Mouse (Mus musculus): ENCODE measurements at regions not wholly inside any gene's neighbourhood (a gene's known extent, or its start where the extent isn't known, plus 50 kb on each side); places are given as distances from the start of the nearest gene placed in this dataset.

DNA sequence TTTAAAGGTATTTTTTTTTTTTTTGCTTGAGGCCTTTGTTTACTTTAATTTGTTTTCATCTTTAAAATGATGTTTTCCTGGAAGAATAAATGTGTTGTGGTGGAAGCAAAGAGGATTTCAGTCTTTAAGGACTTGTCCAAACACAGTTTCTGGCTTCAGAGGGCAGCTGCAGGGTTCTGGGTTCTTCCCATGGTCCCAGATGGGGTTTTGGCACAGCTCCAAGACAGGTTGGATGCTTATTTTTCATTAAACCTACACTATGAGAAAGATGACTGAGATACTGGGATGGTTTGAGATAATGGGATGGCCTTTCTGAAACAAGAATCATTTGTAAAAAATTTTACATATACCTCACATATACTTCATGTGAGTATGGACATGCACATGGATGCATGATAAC lies 234.7 kb upstream of the Sphkap start:
- TF ChIP-seq CTCF (IDR thresholded peaks at IDR 0.05; ENCODE audit: low read depth) (no peak), EP300 (optimal IDR thresholded peaks at IDR 0.05) (no peak)

Data from stomach, postnatal 0 days (tissue).